Mouse (Mus musculus) MEL-GATA-1-ER (cell line): ENCODE data around the gene Gm42417.

Experiments
- DNase-seq: peaks from one replicate; pipeline ENCODE4 v3.0.0-alpha.2; 2012; ENCODE audit warnings: low read depth; ENCODE audit errors: extremely low read depth

The Gm42417 gene

DNA sequence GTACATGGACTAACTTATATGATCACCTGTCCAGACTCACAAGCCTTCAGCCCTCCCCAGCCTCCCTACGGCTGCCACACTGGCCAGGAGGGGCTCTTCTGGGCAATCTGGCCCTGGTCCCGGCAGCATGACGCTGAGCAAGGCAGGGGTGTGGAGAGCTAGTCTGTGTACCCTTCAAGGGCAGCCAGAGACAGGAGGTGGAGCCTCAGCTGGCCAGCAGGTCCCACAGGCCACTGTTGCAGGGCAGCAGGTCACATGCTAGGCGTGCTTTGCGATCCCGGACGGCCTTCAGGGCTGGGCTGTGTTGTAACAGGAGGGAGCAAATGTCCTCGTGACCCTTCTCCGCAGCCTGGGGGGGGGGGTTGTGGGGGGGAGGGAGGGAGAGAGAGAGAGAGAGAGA is at the start of gene Gm42417:
Gene Gm42417 (minus strand): TSS at position 244 of the 400 bp plus-strand sequence.
- no peak for DNase-seq

DNA sequence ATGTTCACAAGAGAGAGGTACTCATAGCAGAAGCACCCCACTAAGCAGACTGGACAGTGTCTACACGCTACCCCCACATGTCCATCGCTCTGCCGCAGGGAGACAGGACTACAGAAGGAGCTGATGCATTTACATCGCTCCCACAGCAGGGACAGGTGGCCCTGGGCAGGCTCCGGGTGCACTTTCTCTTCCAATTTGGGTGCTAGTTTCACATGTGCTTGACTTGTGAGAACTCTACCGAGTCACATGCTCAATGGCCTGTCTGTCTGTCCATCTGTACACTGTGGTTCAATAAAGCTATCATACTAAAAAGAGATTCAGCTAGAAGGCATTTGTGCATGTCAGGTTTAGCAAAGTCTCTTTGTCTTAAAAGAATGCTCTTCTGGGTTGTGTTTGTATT is 48.6 kb upstream of the Gm42417 start:
- DNase-seq = no peak

DNA sequence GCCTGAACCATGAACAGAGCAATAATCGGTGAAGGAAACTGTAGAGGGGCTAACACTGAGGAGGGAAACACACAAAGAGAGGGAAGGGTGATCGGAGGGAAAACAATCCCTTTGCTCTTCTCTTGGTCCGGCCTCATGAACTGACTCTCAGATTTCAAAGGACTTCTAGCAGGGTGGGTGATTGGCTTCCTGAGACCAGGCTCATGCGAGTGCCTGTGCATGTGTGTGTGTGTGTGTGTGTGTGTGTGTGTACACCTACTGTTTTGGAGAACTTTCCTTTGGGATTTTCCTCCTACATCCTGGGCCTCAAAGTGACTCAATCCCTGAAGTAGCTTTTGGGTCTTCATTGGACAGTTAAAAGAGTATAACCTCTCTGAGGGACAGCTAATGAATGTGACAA is 47.1 kb upstream of the Gm42417 start:
- no peak for DNase-seq

DNA sequence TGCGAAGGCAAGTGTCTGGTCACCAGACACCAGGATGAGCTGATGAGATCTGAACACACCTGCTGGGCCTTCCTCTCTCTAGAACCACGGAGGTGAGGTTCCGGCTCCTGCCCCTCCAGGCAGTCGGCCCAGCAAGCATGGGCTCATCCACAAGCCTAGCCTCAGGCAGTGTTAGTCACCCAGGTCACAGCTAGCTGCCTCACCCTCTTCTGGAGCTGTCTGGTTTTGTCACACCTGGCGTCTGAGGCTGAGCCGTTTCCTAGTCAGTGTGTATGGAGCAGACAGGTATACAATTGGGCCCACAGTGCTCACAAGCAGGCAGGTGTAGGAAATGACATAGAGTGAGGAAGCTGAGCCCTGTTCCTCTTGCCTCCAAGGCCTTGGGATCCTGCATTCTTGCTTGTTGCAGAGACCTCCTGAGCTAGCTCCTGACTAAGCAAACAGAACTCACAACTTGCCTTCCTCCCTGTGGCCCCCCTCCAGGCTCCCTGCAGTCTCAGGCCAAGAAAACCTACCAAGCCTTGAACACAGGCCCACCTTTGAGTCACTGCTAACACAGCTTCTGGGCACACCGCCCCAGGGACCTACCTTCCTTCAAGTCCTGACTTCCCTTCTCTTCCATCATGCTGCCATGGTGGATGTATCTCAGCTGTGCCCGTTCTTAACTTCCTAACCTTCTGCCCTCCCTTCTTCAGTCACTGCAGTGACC is 44.3 kb upstream of the Gm42417 start:
- DNase-seq = no peak

DNA sequence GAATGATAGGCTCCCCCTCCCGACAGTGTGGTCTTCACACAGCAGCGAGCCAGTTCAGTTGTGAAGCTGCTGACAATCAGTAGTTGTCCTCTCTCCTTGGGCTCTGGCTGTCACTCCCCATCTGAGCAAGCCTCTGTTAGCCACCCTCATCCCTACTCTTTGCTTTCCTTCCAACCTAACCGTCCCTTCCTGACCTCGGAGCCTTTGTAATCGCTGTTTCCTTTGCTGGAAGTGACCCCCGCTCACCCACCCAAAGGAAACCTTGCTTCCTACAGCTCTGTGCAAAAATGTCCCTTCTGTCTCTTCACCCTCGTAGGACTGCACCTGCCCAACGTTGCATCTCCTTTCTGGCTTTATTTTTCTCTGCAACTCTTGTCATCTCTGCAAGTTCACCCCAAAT is 43.0 kb upstream of the Gm42417 start:
- DNase-seq = no peak

DNA sequence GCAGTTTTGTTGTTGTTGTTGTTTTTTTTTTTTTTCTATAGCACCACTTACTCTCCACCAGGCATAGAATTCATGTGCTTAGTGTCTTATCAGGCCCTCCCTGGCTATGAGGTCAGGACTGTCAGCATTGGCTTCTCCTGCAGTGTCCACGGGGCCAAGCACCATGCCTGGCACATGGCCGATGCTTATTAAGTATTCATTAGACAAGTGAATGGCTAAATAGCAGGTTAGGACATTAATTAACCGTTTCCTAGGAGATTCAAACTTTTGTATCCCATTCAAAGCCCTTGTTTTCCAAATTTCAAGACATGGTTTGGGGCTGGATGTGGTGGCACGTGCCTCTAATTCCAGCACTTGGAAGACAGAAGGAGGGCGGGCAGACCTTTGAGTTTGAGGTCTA is 42.0 kb upstream of the Gm42417 start:
- DNase-seq = no peak

DNA sequence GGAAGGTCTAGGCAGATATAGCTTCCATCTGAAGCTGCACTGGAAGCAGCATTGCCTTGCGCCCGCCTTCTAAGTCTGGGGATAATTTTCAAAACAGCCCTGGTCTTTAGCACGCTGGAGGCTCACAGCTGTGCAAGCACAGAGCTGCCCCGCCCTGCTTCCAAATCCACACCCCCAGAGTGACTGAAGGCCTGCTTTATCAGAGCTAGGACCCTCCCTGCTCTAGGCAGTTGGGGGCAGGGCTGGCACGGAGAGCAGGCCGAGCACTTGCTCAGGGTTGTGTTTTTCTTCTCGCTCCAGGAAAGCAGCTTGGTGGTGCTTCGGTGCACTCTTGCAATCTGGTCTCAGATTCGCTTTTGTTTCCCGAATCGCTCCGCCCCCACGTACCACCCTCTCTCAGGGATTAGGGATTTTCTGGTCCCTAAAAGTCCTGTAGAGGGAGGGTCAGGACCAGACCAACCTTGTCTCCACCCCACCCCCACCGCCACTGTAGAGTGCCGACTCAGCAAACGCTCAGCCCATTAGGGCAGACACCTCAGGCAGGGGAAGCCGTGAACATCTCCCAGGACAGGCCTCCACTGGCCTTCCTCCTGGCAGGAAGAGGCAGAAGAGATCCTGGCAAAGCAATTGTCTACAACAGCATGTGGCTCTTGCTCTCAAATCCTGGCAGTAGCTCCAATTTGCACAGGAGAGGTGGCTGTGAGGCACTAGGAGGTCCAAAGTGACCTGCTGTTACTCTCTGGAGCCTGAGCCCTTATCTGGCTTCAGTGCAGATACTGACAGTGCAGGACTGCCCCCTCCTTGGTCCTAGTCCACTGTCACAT is 41.4 kb upstream of the Gm42417 start:
- peak; percentile 41 for DNase-seq

DNA sequence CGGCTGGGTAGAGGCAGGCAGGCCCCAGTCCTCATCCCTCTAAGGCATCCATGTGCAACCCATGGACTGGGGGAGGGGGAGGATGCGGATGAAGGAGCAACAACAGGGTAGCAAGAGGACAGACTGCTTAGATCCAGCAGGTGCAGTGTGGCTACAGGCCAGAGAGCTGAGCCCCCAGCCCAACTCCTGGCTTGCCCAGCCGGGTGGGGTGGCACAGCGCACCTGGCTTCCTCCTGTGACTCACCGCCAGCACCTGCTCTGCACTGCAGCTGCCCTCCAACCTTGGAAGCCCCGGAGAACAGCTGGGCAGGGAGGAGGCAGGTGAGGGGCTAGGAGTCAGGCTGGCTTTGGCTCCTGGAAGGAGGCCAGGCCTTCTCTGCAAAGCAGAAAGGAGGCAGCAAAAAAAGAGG is 40.8 kb upstream of the Gm42417 start:
- DNase-seq = no peak

DNA sequence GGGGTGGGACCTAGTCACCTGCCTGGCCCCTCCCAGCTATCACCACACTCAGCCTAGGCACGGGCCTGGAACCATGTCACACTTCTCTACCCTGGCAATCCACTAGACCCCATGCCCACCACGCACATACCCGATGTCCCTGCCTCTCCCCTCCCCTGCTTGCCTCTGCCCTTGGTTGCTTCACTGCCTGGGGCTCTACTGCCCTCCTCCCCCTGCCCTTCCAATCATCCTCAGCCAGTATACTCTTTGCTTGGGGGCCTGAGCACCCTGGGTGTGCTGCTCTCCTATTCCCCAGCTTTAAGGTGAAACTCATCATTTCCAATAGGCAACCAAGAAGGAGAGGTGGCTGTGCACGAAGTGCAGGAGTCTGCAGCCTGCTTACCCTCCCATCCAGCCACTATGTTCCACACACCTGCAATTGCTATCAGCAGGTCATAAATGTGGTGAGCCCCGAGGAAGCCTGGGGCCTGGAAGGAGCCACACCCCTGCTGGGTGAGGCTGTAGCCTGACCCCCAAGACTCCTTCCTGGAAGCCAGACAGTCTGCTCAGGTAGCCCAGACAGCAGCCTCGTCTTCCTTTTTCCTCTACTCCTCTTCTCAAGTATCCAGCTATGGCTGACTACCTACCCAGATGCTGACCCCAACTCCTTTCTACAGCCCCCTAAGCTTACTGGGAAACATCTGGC is 37.9 kb upstream of the Gm42417 start:
- no peak for DNase-seq

DNA sequence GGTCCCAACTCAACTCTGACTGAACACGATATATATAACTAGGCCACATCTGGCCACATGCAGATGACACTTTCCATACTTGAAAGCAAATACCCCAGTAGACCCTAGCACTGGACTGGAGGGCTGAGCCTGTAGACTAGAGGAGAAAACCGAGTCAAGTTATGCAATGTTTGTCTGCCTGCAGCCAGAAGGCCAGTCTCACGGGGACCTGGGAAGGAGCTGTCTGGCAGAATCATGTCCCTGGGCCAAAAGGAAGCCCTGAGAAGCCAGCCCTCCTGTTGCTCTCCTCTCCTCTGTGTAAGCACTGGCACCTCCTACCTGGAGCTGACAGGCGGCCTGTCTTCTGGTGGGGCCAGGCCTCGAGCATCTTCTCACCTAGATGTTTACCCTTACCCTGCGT is 36.1 kb upstream of the Gm42417 start:
- no peak for DNase-seq

DNA sequence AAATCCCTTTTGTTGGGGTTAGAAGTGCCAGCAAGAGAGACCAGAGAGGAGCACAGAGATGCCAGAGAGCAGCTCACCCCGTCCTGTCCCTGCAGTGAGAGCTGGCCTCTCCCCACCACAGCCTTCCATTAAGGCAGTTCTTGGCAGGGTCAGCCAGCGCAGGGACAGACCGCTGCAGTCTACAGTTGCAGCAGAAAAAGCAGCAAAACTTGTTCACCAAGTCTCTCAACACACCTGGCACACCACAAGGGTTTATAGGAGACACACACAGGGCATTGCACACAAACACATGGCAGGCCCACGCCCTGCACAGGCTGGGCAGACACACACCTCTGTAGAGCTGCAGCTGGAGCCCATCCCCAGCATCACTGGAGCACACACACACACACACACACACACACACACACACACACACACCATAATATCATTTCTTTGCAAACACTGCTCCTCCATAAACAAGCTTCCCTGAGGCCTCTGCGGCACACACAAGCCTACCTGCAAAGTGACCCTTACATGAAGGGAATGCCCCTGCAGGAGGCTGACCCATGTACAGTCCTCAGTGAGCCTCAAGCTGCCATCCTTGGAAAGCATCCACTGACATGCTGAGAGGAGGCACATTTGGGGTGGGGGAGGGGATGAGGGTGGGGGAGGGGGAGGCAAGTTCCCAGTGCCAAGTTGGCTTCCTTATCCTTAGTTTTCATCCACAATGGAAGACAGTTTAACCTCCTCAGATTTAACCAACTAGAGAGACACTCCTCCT is 35.1 kb upstream of the Gm42417 start:
- DNase-seq = no peak

DNA sequence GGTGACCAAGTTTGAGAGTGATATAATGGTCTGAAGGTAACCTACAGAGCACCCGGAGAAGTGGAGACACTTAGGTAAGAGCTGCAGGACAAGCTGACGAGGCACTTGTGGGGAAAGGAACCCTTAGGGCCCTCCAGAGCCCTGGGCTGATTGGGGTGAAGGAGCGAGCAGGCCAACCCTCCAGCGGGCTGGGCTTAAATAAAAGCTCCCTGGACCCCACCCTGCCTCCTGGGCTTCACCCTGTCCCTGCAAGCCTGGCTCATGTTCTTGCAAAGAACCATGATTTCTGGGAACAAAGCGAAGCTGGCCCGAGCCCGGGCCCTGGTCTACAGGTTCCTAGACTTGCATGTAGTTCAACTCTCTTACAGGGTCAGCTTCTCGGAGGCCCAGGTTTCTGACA is 34.3 kb upstream of the Gm42417 start:
- no peak for DNase-seq

DNA sequence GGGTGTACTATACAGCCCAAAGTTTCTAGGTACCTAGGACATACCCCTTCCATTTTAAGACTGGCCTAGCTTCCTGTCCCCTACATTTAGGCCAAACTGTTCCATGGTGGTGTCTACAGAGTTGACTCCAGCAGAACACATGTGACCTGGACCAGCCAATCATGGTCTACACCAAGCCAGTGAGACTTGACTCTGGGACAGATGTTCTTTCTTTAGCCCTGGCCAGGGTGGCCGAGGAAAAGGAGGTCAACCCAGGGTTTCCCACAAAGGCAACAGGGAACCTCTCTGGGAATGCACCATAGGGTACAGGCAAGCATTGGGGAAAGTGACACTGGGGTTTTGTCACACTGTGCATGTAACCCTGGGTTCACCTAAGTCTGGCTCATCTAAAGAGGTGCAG is 33.5 kb upstream of the Gm42417 start:
- DNase-seq = no peak

DNA sequence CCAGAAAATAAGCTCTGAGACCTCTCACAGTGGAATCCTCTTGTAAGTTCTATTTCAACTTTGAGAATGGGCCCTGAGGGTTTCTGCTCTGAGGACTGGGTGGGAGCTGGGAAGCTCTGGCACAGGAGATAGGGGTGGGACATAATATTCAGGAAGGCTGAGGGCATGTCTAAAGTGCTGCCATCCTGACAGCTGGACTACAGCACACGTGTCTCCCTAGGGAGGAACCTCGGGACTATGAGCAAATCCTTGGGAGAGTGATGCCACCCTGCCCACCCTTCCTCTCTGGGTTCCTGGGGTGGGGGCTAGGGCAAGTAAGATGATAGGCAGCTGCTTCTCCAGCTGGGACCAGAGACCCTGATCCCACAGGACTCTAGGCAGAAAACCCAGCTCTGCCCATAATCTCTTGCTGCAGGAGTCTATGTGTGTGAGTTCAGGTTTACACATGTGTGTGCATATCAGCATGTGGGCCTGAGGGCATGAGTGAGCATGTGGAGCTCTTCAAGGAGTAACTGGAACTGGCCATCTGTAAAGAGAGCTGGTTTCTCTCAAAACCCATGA is 33.0 kb upstream of the Gm42417 start:
- DNase-seq = no peak

DNA sequence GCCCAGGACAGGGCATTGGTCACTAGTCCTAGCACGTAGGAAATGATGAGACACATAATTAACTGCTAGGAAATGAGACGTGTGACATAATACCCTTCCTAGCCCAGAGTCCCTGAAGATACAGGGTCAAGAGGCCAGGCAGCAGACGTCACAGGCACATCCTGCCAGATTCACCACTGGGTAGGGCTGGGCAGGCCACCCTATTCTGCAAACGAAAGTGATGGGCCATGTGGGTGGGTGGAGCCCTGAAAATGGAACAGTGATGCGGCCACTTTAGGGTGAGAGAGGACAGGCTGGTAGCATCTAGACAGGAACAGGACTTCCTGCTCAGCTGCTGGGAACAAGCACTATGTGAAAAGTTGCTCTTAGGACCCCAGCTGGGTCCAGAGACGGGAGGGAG is 32.4 kb upstream of the Gm42417 start:
- no peak for DNase-seq

DNA sequence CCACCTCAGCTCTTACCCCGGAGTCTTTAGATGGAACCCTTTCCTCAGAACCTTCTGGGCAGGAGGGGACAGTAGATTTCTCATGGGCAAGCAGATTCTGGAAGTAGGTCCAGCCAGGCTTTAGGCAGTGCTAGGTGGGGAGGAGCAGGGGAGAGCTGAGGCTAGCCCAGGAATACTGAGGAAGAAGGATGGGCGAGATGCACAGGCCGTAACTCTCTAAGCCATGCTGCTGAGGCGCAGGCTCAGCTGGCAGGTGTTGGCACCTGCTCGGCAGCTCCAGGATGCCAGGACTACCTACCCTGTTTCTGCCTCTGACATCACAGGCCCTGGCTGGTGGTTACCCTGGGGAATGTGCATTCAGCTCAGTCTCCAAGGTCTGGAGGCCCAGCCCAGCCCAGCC is 31.1 kb upstream of the Gm42417 start:
- no peak for DNase-seq

DNA sequence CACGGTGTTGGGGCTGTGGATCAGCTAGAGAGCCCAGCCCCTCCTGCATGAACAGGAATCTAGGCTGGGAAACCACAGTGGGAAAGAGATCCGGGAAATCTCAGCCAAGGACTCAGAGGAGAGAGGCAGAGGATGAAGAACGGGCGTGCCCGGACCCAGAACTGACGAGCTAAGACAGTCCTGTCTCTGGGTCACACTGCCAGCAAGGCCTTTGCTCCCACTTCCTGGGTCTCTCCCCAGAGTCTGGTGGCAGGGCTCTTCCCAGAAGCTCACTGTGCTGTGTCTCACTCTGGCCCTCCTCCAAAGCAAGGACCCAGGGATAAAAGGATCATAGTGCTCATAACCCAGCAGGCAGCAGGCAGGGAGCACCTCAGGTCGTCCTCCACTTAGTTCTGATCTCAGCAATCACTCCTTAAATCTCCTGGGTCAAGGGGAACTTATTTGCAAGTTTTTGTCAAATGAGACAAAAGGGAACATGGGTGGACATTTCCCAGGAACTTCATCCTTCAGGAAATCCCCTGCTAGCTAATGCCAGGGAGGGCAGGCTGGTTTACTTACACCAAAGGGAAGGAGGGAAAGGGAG is 30.6 kb upstream of the Gm42417 start:
- no peak for DNase-seq

DNA sequence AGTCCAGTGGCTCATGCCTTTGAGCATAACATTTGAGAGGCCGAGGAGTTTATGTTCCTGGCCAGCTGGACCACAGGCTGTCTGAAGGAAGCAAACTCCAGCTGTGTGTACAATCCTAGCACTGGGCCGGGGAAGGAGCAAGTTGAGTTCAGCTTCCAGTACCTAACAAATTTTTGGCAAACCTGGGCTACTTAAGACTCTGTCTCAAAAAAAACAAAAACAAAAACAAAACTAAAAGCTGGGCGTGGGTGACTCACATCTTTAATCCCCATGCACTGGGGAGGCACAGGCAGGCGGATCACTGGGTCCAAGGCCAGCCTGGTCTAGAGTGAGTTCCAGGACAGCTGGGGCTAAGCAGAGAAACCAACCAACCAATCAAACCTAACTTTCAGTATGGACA is 29.5 kb upstream of the Gm42417 start:
- no peak for DNase-seq

DNA sequence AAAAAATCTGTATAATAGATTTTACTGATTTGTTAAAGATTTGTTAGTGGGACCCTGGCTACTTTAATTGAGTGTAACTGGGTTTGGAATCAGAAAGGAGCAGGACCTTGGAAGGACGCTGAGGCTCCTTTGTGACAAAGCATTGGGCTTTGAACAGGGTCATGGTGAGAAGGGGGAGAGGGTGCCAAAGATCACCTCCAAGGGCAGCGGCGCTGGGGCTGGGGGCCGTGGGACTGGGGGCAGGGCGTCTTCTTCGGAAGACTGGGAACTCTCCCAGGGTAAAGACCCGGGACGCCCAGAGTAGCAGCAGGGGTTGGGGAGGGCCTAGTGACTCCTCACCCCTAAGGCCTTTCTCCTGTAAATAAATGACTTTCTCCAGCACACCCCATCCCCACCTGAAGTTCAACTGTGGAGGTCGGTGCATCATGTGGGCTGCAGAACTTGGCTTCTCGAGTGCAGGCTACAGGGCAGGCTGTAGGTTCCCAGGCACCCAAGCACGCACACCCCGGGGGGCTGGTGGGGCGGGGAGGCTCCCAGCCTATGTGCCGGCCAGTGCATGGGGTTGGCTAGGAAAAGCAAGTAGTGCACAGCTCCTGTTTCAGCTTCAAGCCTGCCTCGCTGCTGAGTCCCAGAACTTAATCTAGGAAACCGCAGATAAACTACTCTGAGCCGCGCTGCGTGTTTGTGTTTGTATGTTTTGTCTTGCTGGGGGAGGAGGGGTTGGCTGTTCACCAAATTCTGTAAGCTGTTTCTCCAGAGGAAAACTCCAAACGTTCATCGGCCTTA is 28.8 kb upstream of the Gm42417 start:
- no peak for DNase-seq

DNA sequence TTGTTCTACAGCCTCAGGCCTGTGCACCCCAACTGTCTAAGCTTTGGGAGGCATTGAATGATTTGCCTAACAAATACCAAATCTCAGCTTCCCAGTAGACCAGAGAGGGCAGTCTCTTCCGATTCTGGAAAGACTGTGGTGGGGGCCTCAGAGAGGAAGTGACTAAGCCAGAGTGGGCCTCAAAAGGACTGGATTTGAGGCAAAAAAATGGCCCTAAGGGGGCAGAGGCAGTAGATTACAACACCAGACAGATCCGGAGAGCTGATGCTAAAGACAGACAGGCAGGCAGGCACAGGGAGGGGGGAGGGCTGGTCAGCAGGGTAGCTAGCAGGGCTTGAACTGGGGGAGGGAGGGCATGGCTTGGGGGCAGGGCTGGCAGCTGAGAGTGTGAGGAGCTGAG is 27.2 kb upstream of the Gm42417 start:
- no peak for DNase-seq
